Mouse (Mus musculus): ENCODE measurements around the gene Rassf4.

Rassf4 gene

GRCm38 (mm10) chr6:116671031-116671430 lies 2.7 kb downstream of the Rassf4 start:
- DNase-seq, result no peak

DNA sequence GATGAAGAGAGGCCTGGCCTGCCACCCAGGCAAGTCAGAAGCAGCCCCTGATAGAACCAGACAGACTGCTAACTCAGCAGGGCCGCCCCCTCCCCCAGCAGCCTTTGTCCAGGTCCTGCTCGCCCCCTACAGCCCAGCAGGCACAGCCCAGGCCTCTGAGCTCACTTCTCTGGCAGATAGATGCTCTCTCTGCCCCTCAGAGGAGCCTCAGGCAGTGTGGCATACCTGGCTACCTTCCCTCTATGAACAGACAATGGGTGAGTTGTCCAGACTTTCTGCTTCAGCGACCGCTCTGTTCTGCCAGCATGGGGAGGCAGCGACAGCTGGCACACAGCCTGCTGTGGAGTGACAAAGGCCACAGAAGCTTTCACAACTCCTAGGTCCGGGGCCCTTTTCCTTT lies 3.6 kb downstream of the Rassf4 start:
- DNase-seq, result no peak

DNA sequence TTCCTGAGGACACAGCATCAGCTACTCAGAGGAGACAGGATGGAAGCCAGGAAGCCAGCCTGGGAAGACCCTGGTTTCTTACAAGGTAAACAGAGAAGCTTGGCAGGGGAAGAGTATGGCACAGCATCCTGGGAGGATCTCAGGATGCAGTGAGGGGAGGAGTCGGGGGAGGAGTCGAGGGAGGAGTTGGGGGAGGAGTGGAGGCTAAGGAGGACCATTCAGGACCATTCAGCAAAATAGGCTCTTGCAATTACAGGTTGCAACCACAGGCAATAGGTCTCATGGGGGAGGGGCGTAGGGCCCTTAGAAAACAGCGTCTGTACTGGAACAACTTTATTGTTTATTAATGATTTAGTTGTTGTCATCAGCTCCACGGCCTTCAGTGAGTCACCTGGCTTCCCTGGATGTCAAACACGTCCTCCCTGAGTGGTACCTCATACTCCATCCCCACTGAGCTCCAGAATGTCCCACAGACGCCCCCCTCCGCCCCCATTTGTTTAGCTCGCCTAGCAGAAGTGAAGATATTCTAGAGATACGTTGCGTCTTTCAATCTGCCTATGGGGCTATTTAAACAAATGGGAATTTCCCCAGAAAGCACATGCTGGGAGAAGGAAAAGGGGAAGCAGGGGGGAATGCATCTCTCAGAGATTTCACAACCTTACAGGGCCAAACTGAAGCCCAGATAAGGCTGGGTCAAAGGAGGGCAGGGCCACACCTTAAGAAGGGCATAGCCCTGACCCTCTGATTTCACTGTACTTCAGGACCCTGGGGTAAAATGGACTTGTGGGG lies 4.9 kb downstream of the Rassf4 start:
- DNase-seq, result no peak

GRCm38 (mm10) chr6:116667382-116667781 lies 6.4 kb downstream of the Rassf4 start:
- DNase-seq, result no peak

- DNase-seq, result no peak
These were observed 6.9 kb downstream of the Rassf4 start for GRCm38 (mm10) chr6:116666892-116667291.

DNA sequence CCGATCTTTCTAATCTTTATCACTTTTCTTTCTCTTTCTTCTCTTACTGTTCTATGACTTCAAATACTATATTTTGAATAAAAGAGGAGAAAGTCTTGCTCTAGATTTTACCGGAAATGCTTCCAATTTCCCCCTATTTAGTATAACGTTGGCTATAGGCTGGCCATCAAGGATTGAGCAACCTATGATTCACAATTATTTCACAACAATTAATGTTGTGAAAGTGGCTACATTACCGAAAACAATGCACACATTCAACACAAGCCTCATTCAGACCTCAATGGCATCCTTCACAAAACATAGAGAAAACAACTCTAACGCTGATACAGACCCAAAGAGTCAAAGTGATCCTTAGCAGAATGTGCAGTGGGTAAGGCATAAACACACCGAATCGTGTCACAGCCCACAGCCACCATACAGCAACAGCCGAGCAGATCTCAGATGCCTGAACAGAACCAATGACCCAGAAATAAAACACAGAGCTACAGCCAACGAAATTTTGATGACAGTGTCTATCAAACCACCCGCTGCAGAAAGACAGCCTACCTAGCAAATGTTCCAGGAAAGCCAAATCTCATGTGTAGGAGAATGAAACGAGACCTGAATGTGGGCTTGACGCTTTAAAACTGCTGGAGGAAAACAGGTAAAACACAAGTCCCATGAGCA lies 7.5 kb downstream of the Rassf4 start:
- no peak for DNase-seq

GRCm38 (mm10) chr6:116664830-116665229 lies 8.9 kb downstream of the Rassf4 start:
- DNase-seq, result no peak

DNA sequence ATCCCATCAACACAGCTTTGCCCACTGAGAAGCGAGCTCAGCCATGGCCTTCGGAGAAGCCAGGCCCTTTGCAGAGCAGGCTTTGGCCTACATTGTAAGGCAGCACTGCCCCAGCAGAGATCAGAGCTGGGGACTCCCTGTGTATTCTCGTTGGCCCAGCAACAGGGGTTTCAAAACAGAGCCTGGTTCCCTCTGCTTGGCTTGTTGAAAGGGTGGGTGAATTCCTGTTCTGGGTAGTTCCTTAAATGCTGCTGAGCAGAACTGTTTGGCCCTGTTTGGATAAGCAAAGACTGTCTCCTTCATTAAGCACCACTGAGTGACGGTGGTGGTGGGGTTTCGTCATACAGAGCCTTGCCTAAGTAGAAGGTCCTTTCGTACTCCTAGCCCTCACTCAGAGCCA lies 9.7 kb downstream of the Rassf4 start:
- no peak for DNase-seq

DNA sequence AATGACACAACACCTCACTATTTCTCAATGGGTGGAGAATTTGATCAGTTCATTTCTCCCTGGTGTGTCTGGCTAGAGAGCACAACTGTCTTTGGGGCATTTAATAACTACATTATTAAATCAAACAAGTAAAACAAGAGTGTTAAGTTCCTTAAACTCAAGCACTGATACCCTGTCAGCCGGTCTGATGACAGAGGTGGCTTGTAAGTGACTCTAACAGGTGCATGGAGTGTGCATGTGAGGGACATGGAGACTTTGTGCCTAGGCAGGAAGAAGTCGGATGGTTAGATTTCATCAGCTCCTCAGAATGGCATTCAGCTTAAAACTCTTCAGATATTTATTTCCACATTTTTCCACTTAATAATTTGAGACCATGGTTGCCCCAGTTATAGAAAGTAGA lies 10.4 kb downstream of the Rassf4 start:
- no peak for DNase-seq

GRCm38 (mm10) chr6:116653684-116654454 lies 19.9 kb downstream of the Rassf4 start:
- peak; percentile 56 to 59 for DNase-seq

DNA sequence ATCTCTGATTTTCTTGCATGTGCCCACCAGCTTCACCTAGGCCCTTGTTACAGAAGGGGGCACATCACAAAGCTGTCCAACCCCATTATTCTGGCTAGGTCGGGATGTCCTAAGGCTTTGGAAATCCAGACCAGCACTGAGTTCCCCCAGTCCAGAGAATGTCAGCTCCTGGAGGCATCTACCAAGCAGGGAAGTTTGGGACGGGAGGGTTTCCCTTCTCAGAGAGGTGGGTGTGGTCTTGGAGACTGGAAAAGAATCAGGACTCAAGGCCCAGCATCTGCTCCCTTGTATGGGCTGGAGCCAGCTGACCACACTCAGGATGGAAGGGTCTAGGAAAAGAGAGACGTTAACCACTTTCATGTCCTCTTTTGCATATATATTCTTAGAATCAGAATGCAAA lies 20.6 kb downstream of the Rassf4 start:
- no peak for DNase-seq

GRCm38 (mm10) chr6:116651437-116652118 lies 22.2 kb downstream of the Rassf4 start:
- DNase-seq, result no peak

DNA sequence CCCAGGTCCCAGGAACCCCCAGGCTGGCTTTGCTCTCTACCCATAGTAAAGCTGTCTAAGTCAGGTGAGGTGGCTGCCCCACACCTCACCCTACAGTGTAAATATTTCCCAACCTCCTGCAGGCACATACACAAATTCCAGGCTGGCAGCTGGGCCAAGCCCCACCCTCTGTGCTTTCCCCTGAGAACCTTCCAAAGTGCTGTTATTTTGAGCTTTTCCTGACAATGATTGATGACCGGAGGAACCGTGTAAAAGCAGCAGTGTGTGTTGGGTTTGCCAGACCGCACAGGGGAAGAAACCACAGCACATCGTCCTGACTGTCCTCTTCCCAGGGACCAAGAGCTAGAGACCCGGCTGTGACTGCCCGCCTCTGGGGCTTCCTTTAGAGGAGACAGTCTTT lies 23.3 kb downstream of the Rassf4 start, which contains the start of gene Depp1:
Depp1 (plus strand) TSS at position 204 of the 400 bp plus-strand sequence.
- DNase-seq, result no peak

- DNase-seq, result no peak
These were observed 23.9 kb downstream of the Rassf4 start for GRCm38 (mm10) chr6:116649811-116650210.

DNA sequence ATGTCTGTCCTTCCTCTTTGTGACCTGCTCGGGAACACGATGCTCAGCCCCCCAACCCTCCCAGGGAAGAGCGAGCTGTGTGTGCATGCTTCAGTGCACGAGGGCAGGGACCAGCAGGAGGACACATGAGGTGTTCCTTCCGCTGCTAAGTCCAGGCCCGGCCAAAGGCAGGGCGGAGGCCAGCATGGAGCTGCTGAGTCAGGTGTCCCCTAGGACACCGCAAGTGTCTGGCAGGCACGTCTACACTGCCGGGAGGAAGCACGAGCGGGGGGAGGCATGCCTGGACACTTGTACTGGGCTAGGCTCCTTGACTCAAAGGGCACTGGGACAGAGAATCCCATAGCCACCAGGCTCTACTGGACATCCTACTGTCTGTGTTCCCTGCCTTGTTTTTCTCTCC lies 26.0 kb downstream of the Rassf4 start:
- peak; percentile 43 to 46 for DNase-seq

GRCm38 (mm10) chr6:116644335-116644734 lies 29.4 kb downstream of the Rassf4 start:
- DNase-seq, result no peak

DNA sequence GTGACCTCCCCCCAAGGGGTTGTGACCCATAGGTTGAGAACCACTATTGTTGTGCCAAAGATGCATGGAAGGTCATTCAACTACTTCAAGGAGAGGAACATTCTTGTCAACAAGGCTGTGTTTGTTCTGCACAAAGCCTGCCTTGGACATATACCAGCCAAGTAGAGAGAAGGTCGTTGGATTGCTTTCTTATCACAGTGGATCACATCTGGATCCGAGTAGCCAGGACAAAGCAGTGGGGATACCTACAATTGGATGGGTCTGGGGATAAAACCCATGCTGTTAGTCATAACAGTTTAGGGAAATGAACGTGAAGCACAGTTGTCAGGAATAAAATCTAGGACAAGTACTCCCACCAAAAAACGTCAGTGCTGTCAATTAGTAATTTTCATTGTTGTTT lies 29.9 kb downstream of the Rassf4 start:
- no peak for DNase-seq

DNA sequence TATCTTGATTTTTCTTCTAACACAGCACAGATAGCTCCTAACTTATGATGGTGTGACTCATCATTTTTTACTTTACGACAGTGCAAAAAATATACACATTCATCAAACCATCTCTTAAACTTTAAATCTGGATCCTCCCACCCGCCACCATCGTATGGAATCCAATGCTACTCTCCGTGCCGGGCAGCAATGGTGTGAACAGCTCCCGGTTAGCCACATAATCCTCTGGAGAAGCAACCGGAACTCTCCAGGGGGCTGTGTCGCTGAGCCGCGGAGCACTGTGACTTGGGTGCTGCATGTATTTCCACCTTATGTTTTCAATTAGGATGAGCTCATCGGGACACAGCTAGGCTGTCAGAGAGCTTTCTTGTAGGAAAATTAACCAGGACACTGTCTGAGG lies 30.8 kb downstream of the Rassf4 start:
- no peak for DNase-seq

GRCm38 (mm10) chr6:116639663-116640062 lies 34.1 kb downstream of the Rassf4 start:
- DNase-seq, result no peak

DNA sequence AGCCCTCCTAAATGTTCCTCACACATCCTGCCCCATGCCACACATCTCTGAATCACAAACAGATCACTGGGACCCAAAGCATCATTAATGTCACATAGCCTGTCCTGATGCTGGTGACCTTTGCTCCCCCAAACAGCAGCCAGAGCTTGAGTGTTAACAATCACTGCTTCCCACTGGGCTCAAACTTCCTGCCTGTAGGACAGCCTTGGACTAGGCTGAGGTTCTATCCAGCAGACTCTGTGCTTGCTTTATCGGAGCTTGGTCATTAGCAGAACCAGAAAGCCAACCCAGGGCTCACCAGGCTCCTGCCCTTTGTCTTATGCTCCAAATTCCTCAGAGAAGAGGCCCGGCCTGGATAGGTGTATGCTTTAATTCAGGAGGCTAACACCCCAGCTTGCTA lies 34.9 kb downstream of the Rassf4 start:
- no peak for DNase-seq

DNA sequence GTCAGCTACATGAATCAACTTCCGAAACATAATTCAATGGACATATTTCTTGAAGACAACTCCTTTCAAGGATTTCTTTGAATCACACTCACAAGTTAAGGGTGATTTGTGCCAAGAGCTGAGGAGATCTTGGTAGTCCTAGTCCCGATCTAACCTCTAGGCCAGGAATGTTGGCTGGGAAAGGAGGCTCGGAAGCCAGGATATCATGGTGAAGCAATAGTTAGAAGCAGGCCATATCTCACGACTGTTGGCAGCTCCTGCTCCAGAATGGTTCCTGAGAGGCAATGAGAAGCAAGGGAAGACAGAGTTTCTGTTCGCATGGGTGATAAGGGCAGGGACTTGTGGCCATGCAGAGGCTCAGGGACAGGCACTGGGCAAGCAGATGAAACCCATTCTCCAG lies 36.3 kb downstream of the Rassf4 start:
- DNase-seq, result no peak

DNA sequence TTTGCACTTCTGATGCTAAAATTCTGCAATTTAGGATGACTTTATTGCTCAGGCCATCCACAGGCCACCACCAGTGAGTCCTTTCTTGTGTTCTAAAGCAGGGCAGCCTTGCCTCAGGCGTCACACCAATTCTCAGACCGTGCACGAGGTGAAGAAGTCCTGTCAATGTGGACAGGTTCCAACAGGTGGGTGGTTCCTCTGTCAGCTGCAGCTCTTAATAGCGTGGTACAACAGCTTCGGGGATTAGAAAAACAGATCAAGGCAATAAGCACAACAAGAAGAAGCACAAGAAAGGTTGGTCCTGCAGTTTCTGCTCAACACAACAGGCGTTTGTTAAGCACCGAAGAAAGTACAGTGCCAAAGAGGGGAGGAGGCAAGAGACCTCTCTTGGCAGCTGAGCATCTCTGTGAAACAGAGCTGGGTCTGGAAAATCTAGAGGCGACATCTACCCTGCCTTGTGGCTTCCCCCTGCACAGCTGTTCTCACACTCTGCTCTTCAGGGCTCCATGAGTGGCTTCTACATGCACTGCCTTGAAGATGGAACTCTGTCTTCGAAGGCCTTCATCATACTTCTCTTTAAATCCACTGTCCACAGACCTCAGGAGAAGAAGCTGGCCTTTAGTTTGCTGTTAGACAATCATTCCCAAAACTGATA lies 37.0 kb downstream of the Rassf4 start:
- DNase-seq, result no peak
